Mouse (Mus musculus): ENCODE data around the gene Leng9. TPM values are rescaled to one million over a fixed set of nuclear protein-coding genes. Genes with fewer than 3 reads are reported as not detected.

Leng9 gene
- 10 to 100 TPM; 22.2 to 26.5 TPM for total RNA-seq (2023)

DNA sequence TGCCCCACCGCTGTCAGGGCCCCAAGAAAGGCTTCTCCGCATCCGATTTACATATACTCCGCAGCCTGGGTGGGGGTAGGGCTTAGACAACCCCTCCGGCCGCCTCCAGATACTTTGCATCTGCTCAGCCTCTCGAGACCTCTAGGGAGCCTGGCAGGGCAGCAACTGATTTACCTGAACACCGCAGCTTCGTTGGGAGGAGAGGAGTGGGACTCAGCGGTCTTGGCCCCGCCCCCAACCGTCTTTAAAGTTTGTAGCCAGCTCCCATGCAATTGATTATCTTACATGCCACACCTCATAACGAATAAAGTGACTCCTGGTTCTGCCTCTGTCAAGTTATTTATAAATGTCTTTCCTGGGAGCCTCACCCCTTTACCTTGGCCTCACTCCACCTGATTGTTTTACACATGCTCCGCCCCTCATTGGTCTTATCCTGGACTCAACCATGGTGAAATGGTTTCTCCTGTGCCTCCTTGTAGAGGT is at the start of gene Leng9:
Gene Leng9 (minus strand): TSS at position 316 of the 483 bp plus-strand sequence.

DNA sequence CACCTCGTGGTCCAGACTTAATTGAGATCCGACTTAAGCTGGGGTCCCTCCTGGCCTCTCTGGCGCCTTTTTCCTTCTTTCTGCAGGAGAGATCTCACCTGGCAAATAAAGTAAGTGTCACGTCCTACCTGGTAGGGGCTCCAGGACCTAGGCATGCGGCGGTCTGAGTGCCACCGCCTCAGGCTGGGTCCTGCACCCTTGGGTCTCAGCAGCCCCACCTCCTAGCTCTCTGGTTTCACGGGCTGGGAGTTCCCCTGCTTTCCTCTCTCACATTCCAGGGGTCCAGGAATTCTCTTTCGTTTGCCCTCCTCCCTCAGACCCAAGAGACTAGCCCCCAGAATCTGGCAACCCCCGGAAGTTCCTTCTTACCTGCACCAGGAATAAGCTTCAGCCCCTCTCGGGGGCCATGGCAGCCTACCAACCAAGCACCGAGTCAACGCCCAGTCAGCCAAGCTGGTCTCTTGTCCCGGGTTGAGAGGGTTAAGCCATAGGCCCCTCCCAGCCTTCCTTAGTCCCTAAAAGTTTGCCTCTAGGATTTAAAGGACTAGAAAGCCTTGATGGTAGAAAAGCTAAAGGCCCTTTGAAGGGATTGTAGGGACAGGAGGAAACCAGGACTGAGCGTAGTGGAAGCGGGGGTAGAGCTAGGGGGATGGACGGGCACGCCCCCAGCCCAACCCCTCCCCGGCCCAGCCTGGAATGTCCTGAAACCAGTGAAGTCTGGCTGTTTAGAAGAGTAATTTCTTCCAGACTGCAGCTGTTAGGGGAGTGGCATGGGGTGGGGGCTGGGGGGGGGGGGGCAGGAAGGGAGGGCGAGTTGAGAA is 14.1 kb upstream of the Leng9 start, which contains the start of gene Cdc42ep5:
Gene Cdc42ep5 (minus strand): TSS at position 771 of the 821 bp plus-strand sequence.

DNA sequence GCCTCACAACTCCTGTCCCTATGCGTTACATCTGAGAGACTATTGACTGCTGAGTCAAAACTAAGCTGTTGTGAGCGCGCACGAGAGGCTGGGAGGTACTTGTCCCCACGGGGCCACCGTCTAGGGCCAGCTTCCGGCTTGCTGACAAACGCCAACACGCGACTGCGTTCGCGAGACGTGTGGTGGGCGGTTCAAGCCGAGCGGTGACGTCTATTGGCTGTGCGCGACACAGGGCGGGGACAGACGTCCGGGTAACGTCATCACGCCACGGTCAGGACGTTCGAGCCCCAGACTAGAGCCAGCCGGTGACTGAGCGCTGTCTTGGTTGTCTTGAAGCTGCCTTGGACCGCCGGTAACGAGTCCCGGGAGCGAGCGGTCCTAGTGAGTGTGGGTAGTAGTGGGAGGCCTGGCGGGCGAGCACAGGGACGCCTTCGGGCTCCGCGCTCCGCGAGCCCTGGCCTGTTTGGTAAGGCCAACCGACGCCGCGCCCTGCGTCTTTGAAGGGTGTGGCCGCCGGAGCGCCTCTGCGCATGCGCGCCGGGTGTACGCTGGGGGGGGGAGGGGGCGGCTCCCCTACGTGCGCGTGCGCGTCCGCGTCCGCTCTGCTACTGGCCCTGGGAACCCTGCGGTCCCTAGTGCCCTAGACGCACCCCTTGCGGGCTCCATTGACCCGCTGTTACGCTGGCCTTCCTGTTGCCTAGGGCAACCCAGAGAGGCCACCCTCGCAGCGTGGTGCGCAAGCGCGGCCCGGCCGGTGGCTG is 13.2 kb downstream of the Leng9 start, which contains the start of gene Leng8:
Gene Leng8 (plus strand): TSS at position 269 of the 761 bp plus-strand sequence.

DNA sequence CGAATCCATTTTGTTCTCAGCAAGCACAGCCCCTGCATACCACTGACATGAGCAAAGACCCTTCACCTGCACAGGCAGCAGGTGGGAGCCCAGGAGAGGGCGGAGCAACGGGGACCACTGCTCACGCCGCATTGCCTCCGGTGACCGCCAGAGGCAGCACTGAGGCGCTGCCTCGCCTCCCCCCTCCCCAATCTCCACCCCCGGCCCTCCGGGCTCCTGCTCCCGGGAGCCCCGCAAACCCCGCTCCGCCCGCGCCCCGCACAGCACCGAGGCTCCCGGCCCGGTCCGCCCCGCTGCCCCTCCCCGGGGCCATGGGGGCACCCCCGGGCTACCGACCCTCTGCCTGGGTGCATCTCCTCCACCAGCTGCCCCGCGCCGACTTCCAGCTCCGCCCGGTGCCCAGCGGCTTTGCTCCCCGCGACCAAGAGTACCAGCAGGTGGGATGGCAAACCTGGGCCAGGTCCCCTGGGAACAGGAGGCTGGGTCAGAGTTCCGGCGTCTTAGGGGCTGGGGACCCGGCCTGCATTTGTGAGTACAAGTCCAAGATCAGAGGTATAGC is 30.8 kb downstream of the Leng9 start, which contains the start of gene Ttyh1:
Gene Ttyh1 (plus strand): TSS at position 65 of the 559 bp plus-strand sequence.

Other genes starting within 250 kb of the Leng9 start
- 10 to 100 TPM; 67.7 to 86.9 TPM for gene Lilra6, start 234.9 kb downstream of the Leng9 start, total RNA-seq (2023)
- 100 to 1,000 TPM; 136 to 147 TPM for gene Lair1, start 87.2 kb downstream of the Leng9 start, total RNA-seq (2023)
- not detected for gene Ttyh1, start 31.0 kb downstream of the Leng9 start, total RNA-seq (2023)
- 100 to 1,000 TPM; 344 to 351 TPM for gene Leng8, start 13.3 kb downstream of the Leng9 start, total RNA-seq (2023)
- gene Cdc42ep5, start 14.5 kb upstream of the Leng9 start, total RNA-seq (2023), result not detected
- 10 to 100 TPM; 25.6 to 26.7 TPM for gene Lilra5, start 87.4 kb upstream of the Leng9 start, total RNA-seq (2023)
- not detected for gene Ncr1, start 187.3 kb upstream of the Leng9 start, total RNA-seq (2023)
- under 1 TPM in 1 of 2 experiments, not detected in 1; 0.09 TPM for gene Gp6, start 247.4 kb upstream of the Leng9 start, total RNA-seq (2023)

Measured in monocyte, adult 59 days (primary cell).